Mouse (Mus musculus): ENCODE measurements around the gene Kcnj10.

DNA sequence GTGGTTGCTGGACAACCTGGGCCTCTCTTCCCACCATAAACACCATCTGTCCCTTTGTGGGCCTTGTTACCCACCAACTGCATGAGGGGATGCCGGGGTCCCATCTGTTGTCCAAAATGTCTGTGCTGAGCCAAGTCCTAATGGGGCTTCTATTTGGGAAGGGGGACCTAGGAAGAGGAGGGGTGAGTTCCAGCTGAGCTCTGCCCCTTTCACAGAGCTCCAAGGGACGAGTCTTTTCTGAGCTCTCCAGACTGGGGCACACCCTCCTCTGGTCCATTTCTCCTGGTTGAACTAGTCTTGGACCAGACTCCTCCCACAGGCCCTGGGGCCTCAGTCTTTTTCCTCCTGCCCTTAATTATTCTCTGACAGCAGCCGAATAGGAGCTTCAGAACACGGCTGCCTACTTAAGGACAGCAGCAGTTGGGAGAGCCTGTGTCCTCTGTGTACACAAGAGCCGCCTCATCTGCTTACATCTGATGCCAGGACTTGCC lies 21.0 kb upstream of the Kcnj10 start:
- TF ChIP-seq POLR2A (IDR thresholded peaks at IDR 0.05; ENCODE audit: low read depth, low read length): no peak
- TF ChIP-seq CTCF (IDR thresholded peaks at IDR 0.05; ENCODE audit: extremely low read depth, insufficient read depth, insufficient read length, insufficient replicate concordance): no peak

Data from spleen, adult 2 months (tissue).